Mouse (Mus musculus): Measurements from ENCODE around the gene Cit. TPM values are rescaled to one million over a fixed set of nuclear protein-coding genes. Genes with fewer than 3 reads are reported as not detected.

Cit gene
- polyA plus RNA-seq, 1 experiment from 2014 or later = 11.7 TPM

DNA sequence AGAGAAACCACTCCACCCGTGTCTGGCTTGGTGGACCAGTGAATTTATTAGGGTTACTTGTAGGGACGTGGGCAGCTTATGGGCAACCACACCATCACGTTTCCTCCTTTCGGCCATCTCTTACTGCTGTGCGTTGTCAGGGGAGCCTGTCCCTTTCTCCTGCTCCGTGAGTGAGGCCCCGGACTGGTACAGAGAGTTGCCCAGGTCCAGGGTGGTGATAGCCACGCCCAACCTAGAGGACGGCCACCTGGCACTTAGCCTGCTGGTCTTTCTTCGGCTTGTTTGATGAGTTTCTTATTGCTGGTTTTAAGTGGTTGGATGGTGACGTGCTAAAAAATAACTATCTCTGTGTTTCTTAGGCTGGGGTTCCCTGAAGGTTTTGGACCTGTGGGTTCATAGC is 113.7 kb downstream of the Cit start:
- in situ Hi-C loops (cut with MboI; ENCODE audit: low pct_unique_long_range_greater_than_20kb) = no loop called here
- POLR2A ChIA-PET = no interaction called here
- no peaks in the 10 kb centered on the region for H3K27me3 ChIP-seq
- DNase-seq (ENCODE audit: low read depth, low spot score) = no peak
- ATAC-seq = no peak
- CTCF ChIA-PET = no interaction called here
- TF ChIP-seq CTCF (IDR thresholded peaks at IDR 0.05) = no peak

DNA sequence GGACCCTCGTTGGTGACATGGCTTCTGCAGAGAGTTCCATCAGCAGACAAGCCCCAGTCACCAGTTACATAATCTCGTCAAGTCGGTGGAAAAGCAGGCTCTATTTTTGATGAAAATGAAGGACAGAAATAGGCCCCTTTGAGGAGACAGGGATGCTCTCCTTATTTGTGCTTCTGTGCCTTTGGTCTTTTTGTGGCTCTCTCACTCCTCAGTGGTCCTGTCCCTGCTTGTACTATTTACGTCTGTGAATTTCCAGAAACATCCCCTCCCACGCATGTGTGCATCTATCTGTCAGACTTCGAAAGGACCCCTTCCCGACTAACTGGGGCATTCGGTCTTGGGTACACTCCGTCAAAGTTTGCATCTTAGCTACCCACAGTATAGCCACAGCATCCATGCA is 116.7 kb downstream of the Cit start:
- ChIA-PET CTCF (no interaction called here), POLR2A (no interaction called here)
- DNase-seq (ENCODE audit: low read depth, low spot score) = no peak
- TF ChIP-seq CTCF (IDR thresholded peaks at IDR 0.05) = no peak
- in situ Hi-C loops (cut with MboI; ENCODE audit: low pct_unique_long_range_greater_than_20kb) = no loop called here
- no peaks in the 10 kb centered on the region for H3K27me3 ChIP-seq
- no peak for ATAC-seq

DNA sequence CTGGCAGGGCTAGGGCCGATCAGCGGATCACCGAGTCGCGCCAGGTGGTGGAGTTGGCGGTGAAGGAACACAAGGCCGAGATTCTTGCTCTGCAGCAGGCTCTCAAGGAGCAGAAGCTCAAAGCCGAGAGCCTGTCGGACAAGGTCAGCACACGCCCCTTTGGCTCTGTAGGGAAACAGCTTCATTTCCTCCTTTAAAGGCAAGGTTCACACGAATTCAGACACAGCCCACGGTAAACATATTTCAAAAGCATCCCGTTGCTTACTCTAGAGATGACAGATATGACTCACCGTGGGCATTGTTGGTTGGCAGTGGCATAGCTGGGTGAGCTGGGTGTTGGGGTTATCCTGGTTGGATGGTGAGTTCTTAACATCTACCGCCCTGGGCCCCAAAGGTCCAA is 126.2 kb downstream of the Cit start:
- DNase-seq (ENCODE audit: low read depth, low spot score) (no peak), ATAC-seq (no peak)
- in situ Hi-C loops (cut with MboI; ENCODE audit: low pct_unique_long_range_greater_than_20kb) = no loop called here
- POLR2A ChIA-PET = no interaction called here
- no peak for TF ChIP-seq CTCF (IDR thresholded peaks at IDR 0.05)
- CTCF ChIA-PET = no interaction called here
- no peaks in the 10 kb centered on the region for H3K27me3 ChIP-seq

DNA sequence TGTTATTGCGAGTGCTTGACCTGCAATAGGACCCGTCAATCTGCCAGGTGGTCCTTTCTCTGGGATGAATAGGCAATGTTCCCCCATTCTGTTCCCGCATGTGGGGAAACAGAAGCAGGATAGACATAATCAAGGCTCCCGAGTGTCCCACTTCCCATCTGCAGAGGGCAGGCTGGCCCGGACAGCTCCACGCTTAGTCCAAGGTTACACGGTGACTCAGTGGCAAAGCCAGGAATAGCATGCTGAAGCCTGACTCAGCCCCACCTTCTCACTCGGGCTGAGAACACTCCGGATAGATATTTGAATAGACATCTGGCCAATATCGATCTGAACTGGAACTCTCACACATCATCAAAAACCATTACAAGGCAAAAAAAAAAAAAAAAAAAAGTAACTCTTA is 130.6 kb downstream of the Cit start:
- no peak for ATAC-seq
- no peak for TF ChIP-seq CTCF (IDR thresholded peaks at IDR 0.05)
- POLR2A ChIA-PET = no interaction called here
- in situ Hi-C loops (cut with MboI; ENCODE audit: low pct_unique_long_range_greater_than_20kb) = loop anchor here (5.0 kb wide), 1 partner anchor 47 kb away; the partner anchor contains the start of gene Prkab1
- no peaks in the 10 kb centered on the region for H3K27me3 ChIP-seq
- DNase-seq (ENCODE audit: low read depth, low spot score) = no peak
- CTCF ChIA-PET = interaction anchor here (1.2 kb wide), 1 partner anchor 8 kb away, joined by 3 read pairs; no protein-coding TSS in a partner anchor

DNA sequence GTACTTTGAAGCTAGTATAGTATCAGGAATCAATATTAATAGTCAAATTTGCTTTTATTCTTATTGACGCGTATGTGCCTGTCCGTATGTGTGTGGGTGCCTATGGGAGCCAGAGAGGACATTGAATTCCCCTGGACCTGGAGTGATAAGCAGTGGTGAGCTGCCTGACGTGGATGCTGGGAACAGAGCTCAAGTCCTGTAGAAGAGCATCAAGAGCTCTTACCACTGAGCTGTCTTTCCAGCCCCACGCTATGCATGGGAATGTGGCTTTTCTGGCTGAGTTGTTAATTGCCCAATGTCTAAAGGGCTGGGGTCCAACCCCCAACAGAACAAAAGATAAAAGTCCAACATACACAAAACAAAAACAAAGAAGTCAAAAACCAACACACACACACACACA is 131.4 kb downstream of the Cit start:
- H3K27me3 ChIP-seq = no peaks in the 10 kb centered on the region
- CTCF ChIA-PET = interaction anchor here (0.9 to 1.2 kb wide), 2 partner anchors 9 to 30 kb away, joined by 3 read pairs; no protein-coding TSS in a partner anchor
- DNase-seq (ENCODE audit: low read depth, low spot score) (no peak), ATAC-seq (no peak)
- POLR2A ChIA-PET = no interaction called here
- no peak for TF ChIP-seq CTCF (IDR thresholded peaks at IDR 0.05)
- in situ Hi-C loops (cut with MboI; ENCODE audit: low pct_unique_long_range_greater_than_20kb) = loop anchor here (5.0 kb wide), 1 partner anchor 46 kb away; the partner anchor contains the start of gene Prkab1

DNA sequence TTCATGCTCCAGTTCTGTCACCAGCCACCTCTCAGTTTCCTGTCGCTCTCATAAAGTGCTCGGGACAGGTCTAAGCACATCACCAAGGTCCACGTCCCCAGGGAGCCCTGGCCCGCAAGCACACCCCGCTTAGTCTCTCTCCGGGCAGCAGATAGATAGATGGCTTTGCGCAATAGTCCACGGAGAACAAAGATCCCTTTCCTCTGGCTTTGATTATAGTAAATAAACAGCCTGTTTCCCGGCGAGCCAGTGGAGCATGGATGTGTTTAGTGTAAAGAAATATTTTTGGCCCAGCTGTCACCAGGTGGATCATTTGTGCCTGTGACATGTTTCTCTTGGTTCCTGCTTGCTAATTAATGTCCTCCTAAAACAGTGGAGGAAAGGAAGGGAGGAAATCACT is 132.2 kb downstream of the Cit start:
- H3K27me3 ChIP-seq = no peaks in the 10 kb centered on the region
- POLR2A ChIA-PET = interaction anchor here (2.0 kb wide), 1 partner anchor 46 kb away, joined by 4 read pairs; no protein-coding TSS in a partner anchor
- ATAC-seq (no peak), DNase-seq (ENCODE audit: low read depth, low spot score) (no peak)
- TF ChIP-seq CTCF (IDR thresholded peaks at IDR 0.05) = no peak
- CTCF ChIA-PET = interaction anchor here (0.9 to 3.3 kb wide), 2 partner anchors 10 to 29 kb away, joined by 3 to 19 read pairs; no protein-coding TSS in a partner anchor
- in situ Hi-C loops (cut with MboI; ENCODE audit: low pct_unique_long_range_greater_than_20kb) = loop anchor here (5.0 kb wide), 1 partner anchor 45 kb away; the partner anchor contains the start of gene Prkab1

DNA sequence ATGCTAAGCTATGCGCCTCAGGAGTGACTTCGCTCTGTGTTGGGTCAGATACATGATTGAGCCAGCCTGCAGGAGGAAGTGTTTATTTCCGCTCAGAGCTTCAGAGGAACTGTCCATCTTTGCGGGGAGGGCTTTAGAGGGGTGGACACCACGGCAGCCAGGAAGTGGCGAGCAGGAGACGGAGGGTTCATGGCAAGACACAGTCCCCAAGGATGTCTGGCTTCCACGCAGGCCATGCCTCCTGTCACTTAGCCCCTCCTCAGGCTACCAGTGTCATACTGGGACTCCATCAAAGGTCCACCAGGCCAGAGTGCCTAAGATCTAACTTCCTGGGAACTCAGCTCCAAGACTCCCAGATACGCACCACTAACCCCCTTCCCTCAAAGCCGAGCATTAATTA is 132.7 kb downstream of the Cit start:
- TF ChIP-seq CTCF (IDR thresholded peaks at IDR 0.05) = no peak
- ChIA-PET CTCF (interaction anchor here (1.6 to 3.3 kb wide), 4 partner anchors 11 to 45 kb away, joined by 5 to 30 read pairs (median 16); no protein-coding TSS in a partner anchor), POLR2A (interaction anchor here (1.2 to 2.0 kb wide), 3 partner anchors 40 to 46 kb away, joined by 3 to 4 read pairs (median 3); no protein-coding TSS in a partner anchor)
- ATAC-seq (no peak), DNase-seq (ENCODE audit: low read depth, low spot score) (no peak)
- H3K27me3 ChIP-seq = no peaks in the 10 kb centered on the region
- in situ Hi-C loops (cut with MboI; ENCODE audit: low pct_unique_long_range_greater_than_20kb) = loop anchor here (5.0 kb wide), 1 partner anchor 45 kb away; the partner anchor contains the start of gene Prkab1

DNA sequence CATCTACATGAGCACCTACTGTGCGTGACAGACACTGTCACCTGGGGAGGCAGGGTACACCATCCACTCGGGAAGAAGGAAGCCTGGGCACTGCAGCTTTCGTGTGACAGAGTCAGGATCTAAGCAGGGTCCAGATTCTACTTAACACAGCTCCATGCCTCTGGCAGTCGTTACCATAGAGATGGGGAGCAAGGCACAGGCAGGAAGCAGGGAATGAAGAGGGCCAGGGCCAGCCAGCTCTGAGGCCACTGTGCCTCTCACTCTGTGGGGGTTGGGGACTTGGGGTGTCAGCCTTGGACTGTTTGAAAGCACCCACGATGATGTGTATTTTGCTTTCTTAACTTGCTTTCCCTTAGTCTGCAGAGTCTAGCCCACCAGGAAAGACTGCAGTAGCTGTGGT is 133.2 kb downstream of the Cit start:
- in situ Hi-C loops (cut with MboI; ENCODE audit: low pct_unique_long_range_greater_than_20kb) = loop anchor here (5.0 kb wide), 1 partner anchor 44 kb away; the partner anchor contains the start of gene Prkab1
- ChIA-PET CTCF (interaction anchor here (1.4 to 3.3 kb wide), 5 partner anchors 11 to 44 kb away, joined by 5 to 30 read pairs (median 13); no protein-coding TSS in a partner anchor), POLR2A (interaction anchor here (1.2 to 2.0 kb wide), 3 partner anchors 40 to 45 kb away, joined by 3 to 4 read pairs (median 3); no protein-coding TSS in a partner anchor)
- ATAC-seq (no peak), DNase-seq (ENCODE audit: low read depth, low spot score) (no peak)
- no peaks in the 10 kb centered on the region for H3K27me3 ChIP-seq
- TF ChIP-seq CTCF (IDR thresholded peaks at IDR 0.05) = no peak

DNA sequence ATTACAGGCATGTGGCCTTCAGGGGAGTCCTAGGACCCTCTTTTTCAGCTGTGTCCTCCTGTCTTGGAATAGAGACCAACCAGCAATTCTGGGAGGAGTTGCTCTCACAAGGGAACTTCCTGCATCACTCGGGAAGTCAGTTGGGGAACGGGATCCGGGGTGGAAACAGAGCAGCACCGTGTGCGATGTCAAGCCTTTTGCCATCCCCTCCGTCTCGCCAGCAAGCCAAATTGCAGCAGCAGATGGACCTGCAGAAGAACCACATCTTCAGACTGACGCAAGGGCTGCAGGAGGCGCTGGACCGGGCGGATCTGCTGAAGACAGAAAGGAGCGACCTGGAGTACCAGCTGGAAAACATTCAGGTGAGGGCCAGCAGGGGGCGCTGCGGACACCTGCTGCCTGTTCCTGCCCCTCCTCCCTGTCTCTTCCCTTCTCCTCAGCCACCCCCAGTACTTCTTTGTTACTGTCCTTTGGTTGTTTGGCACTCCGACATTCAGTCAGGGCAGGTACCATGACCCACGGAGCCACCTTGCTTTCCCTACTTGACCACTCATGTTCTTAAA is 134.1 kb downstream of the Cit start:
- TF ChIP-seq CTCF (IDR thresholded peaks at IDR 0.05) = no peak
- ChIA-PET CTCF (interaction anchor here (0.6 to 3.3 kb wide), 8 partner anchors 9 to 43 kb away, joined by 3 to 30 read pairs (median 5); no protein-coding TSS in a partner anchor), POLR2A (interaction anchor here (1.4 kb wide), 1 partner anchor 39 kb away, joined by 3 read pairs; no protein-coding TSS in a partner anchor)

DNA sequence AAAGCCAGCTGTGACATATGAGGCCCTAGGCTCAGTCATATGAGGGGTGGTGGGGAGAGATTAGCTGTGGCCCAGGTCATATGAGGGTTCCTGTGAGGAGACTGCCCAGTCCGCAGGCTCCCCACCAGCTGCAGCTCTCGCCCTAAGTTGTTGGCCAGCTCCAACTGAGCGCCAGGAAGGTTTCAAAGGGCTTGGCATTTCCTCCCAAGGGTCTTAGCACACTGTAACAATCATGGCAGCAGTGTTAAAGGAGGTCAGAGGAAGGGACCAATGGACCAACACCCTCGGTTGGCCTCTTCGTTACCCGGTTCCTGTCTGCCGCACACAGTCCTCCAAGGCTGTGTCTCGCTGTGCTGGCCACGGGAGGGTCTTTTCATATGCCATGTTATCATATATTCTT is 135.5 kb downstream of the Cit start:
- ChIA-PET POLR2A (interaction anchor here (0.6 to 0.7 kb wide), 2 partner anchors 213 to 243 kb away, joined by 3 to 5 read pairs; no protein-coding TSS in a partner anchor), CTCF (interaction anchor here (0.9 to 3.3 kb wide), 5 partner anchors 8 to 42 kb away, joined by 3 to 30 read pairs (median 13); no protein-coding TSS in a partner anchor)
- DNase-seq (ENCODE audit: low read depth, low spot score) (no peak), ATAC-seq (no peak)
- in situ Hi-C loops (cut with MboI; ENCODE audit: low pct_unique_long_range_greater_than_20kb) = no loop called here
- no peaks in the 10 kb centered on the region for H3K27me3 ChIP-seq
- TF ChIP-seq CTCF (IDR thresholded peaks at IDR 0.05) = no peak

More for the DNA sequence above, 134.1 kb downstream of the Cit start:
- in situ Hi-C loops (cut with MboI; ENCODE audit: low pct_unique_long_range_greater_than_20kb) = loop anchor here (5.0 kb wide), 1 partner anchor 43 kb away; the partner anchor contains the start of gene Prkab1
- no peaks in the 10 kb centered on the region for H3K27me3 ChIP-seq
- ATAC-seq = peak; percentile 38
- DNase-seq (ENCODE audit: low read depth, low spot score) = no peak
